Mouse (Mus musculus): ENCODE measurements around the gene Fbn1. TPM values are rescaled to one million over a fixed set of nuclear protein-coding genes. Genes with fewer than 3 reads are reported as not detected.

The Fbn1 gene
- polyA plus RNA-seq, 1 experiment from 2014 or later, result 5.7 TPM

DNA sequence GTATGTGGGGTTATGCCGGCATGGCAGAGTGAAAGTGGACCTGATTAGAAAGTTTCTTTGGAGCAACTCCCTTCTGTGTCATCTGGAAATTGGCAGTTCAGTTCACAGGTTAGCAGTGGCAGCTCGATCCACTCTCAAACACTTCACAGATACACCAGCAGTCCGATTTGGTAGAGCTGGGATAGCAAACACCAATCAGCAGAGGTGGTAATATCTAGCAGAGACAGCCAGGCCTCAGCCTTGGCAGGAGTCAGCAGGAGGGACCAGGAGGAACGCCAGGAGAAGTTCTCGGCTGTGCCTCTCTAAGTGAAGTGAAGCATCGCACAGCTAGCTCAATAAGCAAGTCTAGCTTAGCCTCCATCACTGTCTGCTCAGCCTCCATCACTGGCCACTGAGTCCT is 74.3 kb downstream of the Fbn1 start:
- no peak for ATAC-seq (replicated peaks; ENCODE audit: low FRiP score)

DNA sequence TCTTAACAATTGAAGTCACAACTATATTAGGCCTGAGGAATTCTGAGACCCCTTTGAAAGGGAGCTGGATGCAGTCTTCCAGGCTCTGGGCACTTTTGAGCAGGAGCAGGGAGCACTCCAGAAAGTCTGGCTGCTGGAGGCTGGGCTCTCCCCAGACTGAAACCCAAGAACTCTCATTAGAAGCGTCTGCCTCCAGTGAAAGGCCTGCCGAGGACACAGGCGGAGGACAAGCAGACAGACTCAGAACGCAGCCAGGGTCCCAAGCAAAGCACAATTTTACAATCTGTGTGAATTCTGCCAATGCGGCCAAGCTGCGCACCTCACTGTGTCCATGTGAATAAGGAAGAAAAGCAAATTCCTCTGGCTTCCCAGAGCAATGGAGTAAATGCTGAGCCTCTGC is 76.3 kb downstream of the Fbn1 start:
- ATAC-seq (replicated peaks; ENCODE audit: low FRiP score), result no peak
- Histone ChIP-seq H3K36me3 (ENCODE audit: control insufficient read depth, insufficient read depth, low read length) (no peaks in the 10 kb centered on the region), H3K4me1 (replicated peaks; ENCODE audit: control insufficient read depth, insufficient read depth, low read length) (no peaks in the 10 kb centered on the region), H3K27ac (ENCODE audit: low read depth, low read length) (no peak overlapping the region), H3K9me3 (ENCODE audit: control insufficient read depth, low read length) (no peaks in the 10 kb centered on the region), H3K4me3 (ENCODE audit: low read depth, low read length) (no peak overlapping the region), H3K4me2 (no peak overlapping the region), H3K9ac (ENCODE audit: low read depth, low read length) (no peak overlapping the region), H3K27me3 (replicated peaks; ENCODE audit: control insufficient read depth, insufficient read depth, low read length) (no peaks in the 10 kb centered on the region)
- WGBS, result 75% methylated on average over 6 of the region's 6 CpGs
- DNase-seq (ENCODE audit: low spot score), result no peak

More for the DNA sequence above, 74.3 kb downstream of the Fbn1 start:
- Histone ChIP-seq H3K36me3 (ENCODE audit: control insufficient read depth, insufficient read depth, low read length) (no peaks in the 10 kb centered on the region), H3K9me3 (ENCODE audit: control insufficient read depth, low read length) (no peaks in the 10 kb centered on the region), H3K4me2 (no peak overlapping the region), H3K9ac (ENCODE audit: low read depth, low read length) (no peak overlapping the region), H3K4me1 (replicated peaks; ENCODE audit: control insufficient read depth, insufficient read depth, low read length) (no peaks in the 10 kb centered on the region), H3K4me3 (ENCODE audit: low read depth, low read length) (no peak overlapping the region), H3K27ac (ENCODE audit: low read depth, low read length) (no peak overlapping the region), H3K27me3 (replicated peaks; ENCODE audit: control insufficient read depth, insufficient read depth, low read length) (no peaks in the 10 kb centered on the region)
- no peak for DNase-seq (ENCODE audit: low spot score)
- WGBS, result 84% methylated on average over 6 of the region's 6 CpGs

DNA sequence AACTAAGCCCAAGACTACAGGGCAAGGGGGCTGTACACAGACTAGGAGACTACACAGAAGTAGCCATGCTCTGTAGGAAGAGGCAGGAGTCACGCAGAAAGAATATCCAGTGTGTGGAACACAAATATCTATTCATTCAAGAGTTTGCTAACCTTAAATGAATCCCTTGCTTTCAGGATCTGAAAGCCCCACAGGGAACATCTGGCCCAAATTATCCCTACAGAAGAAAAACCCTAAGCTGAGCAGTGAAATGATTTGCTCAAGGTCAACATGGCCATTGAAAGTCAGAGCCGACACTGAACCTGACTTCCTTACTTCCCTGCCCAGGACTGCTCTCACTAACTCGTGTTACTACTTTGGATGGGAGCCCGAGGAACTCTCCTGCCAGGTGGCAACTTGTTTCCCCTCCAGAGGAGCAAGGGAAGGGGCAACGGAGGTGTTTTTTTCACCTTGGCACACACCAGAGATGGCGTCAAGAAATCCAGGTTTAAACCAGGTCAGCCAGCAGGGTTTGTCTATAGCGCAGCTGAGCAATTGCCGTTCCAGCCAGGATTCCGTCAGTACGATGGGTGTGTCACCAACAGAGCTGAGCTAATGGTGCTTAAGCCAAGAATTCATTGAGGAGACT is 78.9 kb downstream of the Fbn1 start:
- no peaks in the 10 kb centered on the region for H3K27me3 ChIP-seq (replicated peaks; ENCODE audit: control insufficient read depth, insufficient read depth, low read length)
- H3K9me3 ChIP-seq (ENCODE audit: control insufficient read depth, low read length), result no peaks in the 10 kb centered on the region
- H3K4me2 ChIP-seq, result no peak overlapping the region
- no peak overlapping the region for H3K9ac ChIP-seq (ENCODE audit: low read depth, low read length)
- DNase-seq (ENCODE audit: low spot score), result no peak
- no peak overlapping the region for H3K4me3 ChIP-seq (ENCODE audit: low read depth, low read length)
- H3K36me3 ChIP-seq (ENCODE audit: control insufficient read depth, insufficient read depth, low read length), result no peaks in the 10 kb centered on the region
- ATAC-seq (replicated peaks; ENCODE audit: low FRiP score), result no peak
- H3K27ac ChIP-seq (ENCODE audit: low read depth, low read length), result no peak overlapping the region
- no peaks in the 10 kb centered on the region for H3K4me1 ChIP-seq (replicated peaks; ENCODE audit: control insufficient read depth, insufficient read depth, low read length)
- WGBS, result 83% methylated on average over 10 of the region's 10 CpGs

DNA sequence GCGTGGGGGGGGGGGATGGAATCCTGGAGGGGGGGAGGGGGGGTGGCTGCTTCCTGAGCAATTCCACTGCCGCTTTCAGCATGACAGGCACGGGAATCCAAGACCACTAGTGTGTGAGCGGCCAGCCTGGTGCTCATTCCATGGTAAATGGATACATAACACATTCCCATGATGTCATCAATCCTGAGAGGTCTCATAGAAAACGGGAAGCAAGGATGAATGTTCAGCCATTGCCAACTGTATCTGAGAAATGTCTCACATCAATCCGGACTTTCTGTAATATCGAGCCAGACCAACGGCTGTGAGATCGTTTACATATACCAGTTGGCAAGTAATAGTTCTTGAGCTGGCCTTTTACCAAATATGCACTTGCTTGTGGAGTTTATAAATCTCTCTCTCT is 87.2 kb downstream of the Fbn1 start:
- DNase-seq (ENCODE audit: low spot score), result no peak
- whole genome bisulfite sequencing, result 77% methylated on average over 9 of the region's 9 CpGs
- Histone ChIP-seq H3K4me3 (ENCODE audit: low read depth, low read length) (no peak overlapping the region), H3K36me3 (ENCODE audit: control insufficient read depth, insufficient read depth, low read length) (no peaks in the 10 kb centered on the region), H3K4me1 (replicated peaks; ENCODE audit: control insufficient read depth, insufficient read depth, low read length) (no peaks in the 10 kb centered on the region), H3K27ac (ENCODE audit: low read depth, low read length) (no peak overlapping the region), H3K9ac (ENCODE audit: low read depth, low read length) (no peak overlapping the region), H3K27me3 (replicated peaks; ENCODE audit: control insufficient read depth, insufficient read depth, low read length) (no peaks in the 10 kb centered on the region), H3K4me2 (no peak overlapping the region), H3K9me3 (ENCODE audit: control insufficient read depth, low read length) (no peaks in the 10 kb centered on the region)
- ATAC-seq (replicated peaks; ENCODE audit: low FRiP score), result no peak

DNA sequence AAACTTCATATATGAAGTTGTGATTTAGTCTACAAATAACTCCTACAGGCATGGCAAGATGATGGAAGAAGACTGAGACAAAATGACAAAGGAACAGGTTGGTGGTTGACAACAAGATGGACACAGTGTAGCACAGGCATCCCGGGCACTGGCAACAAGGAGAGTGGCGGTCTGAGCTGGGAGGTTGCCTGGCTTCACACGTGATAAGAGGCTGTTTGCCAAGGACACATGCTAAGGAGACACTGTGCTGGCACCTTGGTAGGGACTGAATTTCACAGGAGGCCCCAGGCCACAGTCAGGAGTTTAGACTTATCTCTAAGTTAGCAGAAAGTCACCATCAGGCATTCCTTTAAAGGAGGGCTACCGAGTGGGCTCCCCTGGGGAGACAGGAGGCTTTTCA is 88.1 kb downstream of the Fbn1 start:
- ATAC-seq (replicated peaks; ENCODE audit: low FRiP score), result no peak
- no peaks in the 10 kb centered on the region for H3K9me3 ChIP-seq (ENCODE audit: control insufficient read depth, low read length)
- no peaks in the 10 kb centered on the region for H3K36me3 ChIP-seq (ENCODE audit: control insufficient read depth, insufficient read depth, low read length)
- H3K27ac ChIP-seq (ENCODE audit: low read depth, low read length), result no peak overlapping the region
- 80% methylated on average over 4 of the region's 4 CpGs for WGBS
- H3K4me2 ChIP-seq, result no peak overlapping the region
- DNase-seq (ENCODE audit: low spot score), result no peak
- no peak overlapping the region for H3K9ac ChIP-seq (ENCODE audit: low read depth, low read length)
- no peaks in the 10 kb centered on the region for H3K27me3 ChIP-seq (replicated peaks; ENCODE audit: control insufficient read depth, insufficient read depth, low read length)
- no peak overlapping the region for H3K4me3 ChIP-seq (ENCODE audit: low read depth, low read length)
- no peaks in the 10 kb centered on the region for H3K4me1 ChIP-seq (replicated peaks; ENCODE audit: control insufficient read depth, insufficient read depth, low read length)

DNA sequence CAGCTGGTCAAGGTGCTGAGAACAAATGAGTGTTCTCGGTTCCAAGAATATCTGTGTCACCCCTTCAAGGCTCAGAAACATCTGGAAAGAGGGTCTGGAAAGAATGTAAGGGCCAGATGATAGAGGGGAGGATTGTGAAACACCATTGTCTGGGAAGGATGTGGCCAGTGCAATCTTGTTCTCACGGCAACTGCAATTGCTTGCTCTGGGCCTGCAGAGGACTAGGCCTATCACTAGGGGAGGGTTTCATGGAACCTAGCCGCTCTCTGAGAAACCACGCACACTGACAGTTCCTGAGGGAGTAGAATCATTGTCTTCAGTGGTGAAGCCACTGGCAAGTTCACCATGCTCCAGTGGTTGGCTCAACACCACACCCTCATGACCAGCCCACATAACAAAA is 89.2 kb downstream of the Fbn1 start:
- Histone ChIP-seq H3K27ac (ENCODE audit: low read depth, low read length) (no peak overlapping the region), H3K36me3 (ENCODE audit: control insufficient read depth, insufficient read depth, low read length) (no peaks in the 10 kb centered on the region), H3K4me3 (ENCODE audit: low read depth, low read length) (no peak overlapping the region), H3K4me2 (no peak overlapping the region), H3K27me3 (replicated peaks; ENCODE audit: control insufficient read depth, insufficient read depth, low read length) (no peaks in the 10 kb centered on the region), H3K9me3 (ENCODE audit: control insufficient read depth, low read length) (no peaks in the 10 kb centered on the region), H3K4me1 (replicated peaks; ENCODE audit: control insufficient read depth, insufficient read depth, low read length) (no peaks in the 10 kb centered on the region), H3K9ac (ENCODE audit: low read depth, low read length) (no peak overlapping the region)
- DNase-seq (ENCODE audit: low spot score) (no peak), ATAC-seq (replicated peaks; ENCODE audit: low FRiP score) (no peak)
- WGBS, result 71% methylated on average over 4 of the region's 4 CpGs

DNA sequence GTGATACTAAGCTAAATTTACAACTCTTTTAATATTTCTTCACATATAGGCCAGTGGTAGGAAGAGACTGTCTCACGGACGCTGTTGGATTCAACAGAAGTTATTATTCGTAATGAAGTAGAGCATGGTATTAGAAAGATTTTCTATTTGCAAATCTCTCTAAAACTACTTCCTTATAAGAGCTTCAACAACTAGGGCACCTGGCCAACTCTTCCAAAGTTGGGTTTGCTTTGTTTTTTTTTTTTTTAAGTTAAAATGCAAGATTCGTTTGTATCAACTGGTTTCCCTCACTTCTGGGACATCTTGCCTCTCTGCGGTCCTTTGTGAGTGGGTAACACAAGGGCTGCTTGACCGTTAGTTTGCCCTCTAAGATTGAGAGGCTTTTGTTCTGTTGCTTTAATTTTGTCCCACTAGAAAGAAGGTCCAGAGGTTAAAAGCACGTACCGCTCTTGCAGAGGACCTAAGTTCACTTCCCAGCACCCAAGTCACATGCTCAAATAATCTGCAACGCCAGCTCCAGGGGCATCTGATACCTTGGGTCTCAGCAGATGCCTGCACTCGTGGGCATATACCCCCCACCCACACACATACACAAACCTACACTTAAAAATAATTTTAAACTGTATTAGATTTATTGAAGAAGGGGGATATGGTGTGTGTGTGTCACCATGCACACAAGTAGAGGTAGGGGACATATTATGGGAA is 91.1 kb downstream of the Fbn1 start:
- no peaks in the 10 kb centered on the region for H3K4me1 ChIP-seq (replicated peaks; ENCODE audit: control insufficient read depth, insufficient read depth, low read length)
- no peak overlapping the region for H3K4me3 ChIP-seq (ENCODE audit: low read depth, low read length)
- no peaks in the 10 kb centered on the region for H3K27me3 ChIP-seq (replicated peaks; ENCODE audit: control insufficient read depth, insufficient read depth, low read length)
- H3K27ac ChIP-seq (ENCODE audit: low read depth, low read length), result no peak overlapping the region
- DNase-seq (ENCODE audit: low spot score) (no peak), ATAC-seq (replicated peaks; ENCODE audit: low FRiP score) (no peak)
- no peak overlapping the region for H3K9ac ChIP-seq (ENCODE audit: low read depth, low read length)
- no peaks in the 10 kb centered on the region for H3K9me3 ChIP-seq (ENCODE audit: control insufficient read depth, low read length)
- H3K36me3 ChIP-seq (ENCODE audit: control insufficient read depth, insufficient read depth, low read length), result no peaks in the 10 kb centered on the region
- WGBS, result 84% methylated on average over 10 of the region's 10 CpGs
- no peak overlapping the region for H3K4me2 ChIP-seq

DNA sequence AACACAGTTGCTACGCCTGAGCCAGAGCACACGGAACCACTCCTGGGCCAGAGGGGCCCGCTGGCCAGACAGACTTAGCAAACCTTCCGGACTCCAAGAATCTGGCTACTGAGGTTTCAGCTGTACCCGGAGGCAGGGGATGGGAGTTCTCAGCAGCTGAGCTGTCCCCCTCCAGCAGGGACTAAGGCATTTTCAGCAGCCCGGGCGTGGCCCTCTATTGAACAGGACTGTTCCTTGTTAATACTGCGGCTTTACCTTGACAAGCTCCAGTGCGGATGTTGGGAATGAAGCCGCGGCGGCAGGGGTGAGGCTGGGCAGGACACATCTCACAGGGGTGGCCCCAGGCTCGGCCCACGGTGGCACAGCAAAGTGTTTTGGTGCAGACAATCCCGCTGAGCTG is 95.4 kb downstream of the Fbn1 start:
- 85% methylated on average over 15 of the region's 15 CpGs for WGBS
- ATAC-seq (replicated peaks; ENCODE audit: low FRiP score), result no peak
- Histone ChIP-seq H3K4me2 (no peak overlapping the region), H3K27me3 (replicated peaks; ENCODE audit: control insufficient read depth, insufficient read depth, low read length) (no peaks in the 10 kb centered on the region), H3K27ac (ENCODE audit: low read depth, low read length) (no peak overlapping the region), H3K4me3 (ENCODE audit: low read depth, low read length) (no peak overlapping the region), H3K4me1 (replicated peaks; ENCODE audit: control insufficient read depth, insufficient read depth, low read length) (no peaks in the 10 kb centered on the region), H3K9ac (ENCODE audit: low read depth, low read length) (no peak overlapping the region), H3K36me3 (ENCODE audit: control insufficient read depth, insufficient read depth, low read length) (no peaks in the 10 kb centered on the region), H3K9me3 (ENCODE audit: control insufficient read depth, low read length) (no peaks in the 10 kb centered on the region)
- no peak for DNase-seq (ENCODE audit: low spot score)

DNA sequence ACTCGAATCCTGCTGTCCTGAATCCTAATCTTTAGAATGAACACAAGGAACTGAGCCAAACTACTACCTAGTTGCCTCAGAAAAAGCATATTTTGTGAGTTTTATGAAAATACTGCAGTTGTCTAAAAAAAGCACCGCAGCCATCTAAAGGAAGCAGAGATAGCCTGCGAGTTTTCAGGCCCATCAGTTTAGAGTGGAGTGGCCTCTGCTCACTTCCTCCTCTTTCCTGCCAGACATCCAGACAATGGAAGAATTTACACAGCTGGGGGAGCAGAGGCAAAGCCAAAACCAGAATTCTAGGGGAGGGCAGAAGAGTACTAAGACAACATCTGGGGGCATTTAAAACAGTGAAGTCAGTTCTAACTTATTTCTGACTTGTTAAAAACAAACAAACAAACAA is 96.0 kb downstream of the Fbn1 start:
- Histone ChIP-seq H3K4me1 (replicated peaks; ENCODE audit: control insufficient read depth, insufficient read depth, low read length) (no peaks in the 10 kb centered on the region), H3K36me3 (ENCODE audit: control insufficient read depth, insufficient read depth, low read length) (no peaks in the 10 kb centered on the region), H3K4me2 (no peak overlapping the region), H3K4me3 (ENCODE audit: low read depth, low read length) (no peak overlapping the region), H3K9ac (ENCODE audit: low read depth, low read length) (no peak overlapping the region), H3K27me3 (replicated peaks; ENCODE audit: control insufficient read depth, insufficient read depth, low read length) (no peaks in the 10 kb centered on the region), H3K27ac (ENCODE audit: low read depth, low read length) (no peak overlapping the region), H3K9me3 (ENCODE audit: control insufficient read depth, low read length) (no peaks in the 10 kb centered on the region)
- ATAC-seq (replicated peaks; ENCODE audit: low FRiP score) (no peak), DNase-seq (ENCODE audit: low spot score) (no peak)
- 54% methylated on average over 3 of the region's 3 CpGs for WGBS

Data from liver, embryonic 11.5 days (tissue).